In genomic region chr2:12418534-12419261, GRCm38 (mm10) we compare ENCODE assay signal across 8 mouse cellular contexts. TPM values are rescaled to one million over a fixed set of nuclear protein-coding genes. Genes with fewer than 3 reads are reported as not detected.
A peak's percentile ranks its signal among the peaks of the same experiment; 100 is the strongest.
DNase-seq lines count a peak whose midpoint lies in the region; ATAC-seq and TF ChIP-seq lines count a peak whose summit lies in the region.

No protein-coding gene starts in this region.

- no peaks in the 10 kb centered on the region for H3K9me3 ChIP-seq in forebrain, embryonic 10.5 days
- H3K9me3 ChIP-seq in intestine, postnatal 0 days (ENCODE audit: control insufficient read depth), result no peaks in the 10 kb centered on the region
- no peaks in the 10 kb centered on the region for H3K9me3 ChIP-seq in midbrain, embryonic 10.5 days (replicated peaks)
- H3K9me3 ChIP-seq in stomach, postnatal 0 days (ENCODE audit: control insufficient read depth, low read length), result no peaks in the 10 kb centered on the region

- TF ChIP-seq EP300 in stomach, postnatal 0 days (optimal IDR thresholded peaks at IDR 0.05), result no peak

- DNase-seq in cerebellum, postnatal 10 days, result peak; percentile 73 to 77
- no peak for DNase-seq in cerebellum, adult 11-12 months
- DNase-seq in spleen, adult 2 months (ENCODE audit: low read depth in 1 of 2, low spot score in 2 of 2), result no peak
- no peak for DNase-seq in spleen, postnatal 10 days (ENCODE audit: low spot score in 2 of 2)
- no peak for DNase-seq in forebrain, embryonic 10.5 days (ENCODE audit: extremely low spot score, low spot score)
- DNase-seq in midbrain, embryonic 10.5 days (ENCODE audit: low spot score), result no peak
- DNase-seq in stomach, postnatal 0 days (ENCODE audit: low spot score), result no peak

- peak overlapping the region; percentile 69 for H3K9ac ChIP-seq in intestine, postnatal 0 days (ENCODE audit: low read depth, low read length)
- peak overlapping the region; percentile 83 for H3K9ac ChIP-seq in stomach, postnatal 0 days (ENCODE audit: low read length)

- no peaks in the 10 kb centered on the region for H3K36me3 ChIP-seq in spleen, adult 2 months (ENCODE audit: control insufficient read depth, insufficient read depth, low read length)
- no peaks in the 10 kb centered on the region for H3K36me3 ChIP-seq in forebrain, embryonic 10.5 days (replicated peaks)
- H3K36me3 ChIP-seq in intestine, postnatal 0 days (ENCODE audit: control insufficient read depth, insufficient read depth), result no peaks in the 10 kb centered on the region
- no peaks in the 10 kb centered on the region for H3K36me3 ChIP-seq in midbrain, embryonic 10.5 days
- H3K36me3 ChIP-seq in stomach, postnatal 0 days (ENCODE audit: control insufficient read depth, insufficient read depth, low read length), result no peaks in the 10 kb centered on the region

- WGBS in spleen, adult 2 months, result 1% methylated on average over 40 of the region's 40 CpGs
- under 1% methylated on average over 40 of the region's 40 CpGs for WGBS in forebrain, embryonic 10.5 days
- under 1% methylated on average over 40 of the region's 40 CpGs for WGBS in intestine, postnatal 0 days
- WGBS in midbrain, embryonic 10.5 days, result 1% methylated on average over 40 of the region's 40 CpGs
- WGBS in stomach, postnatal 0 days, result 1% methylated on average over 39 of the region's 40 CpGs

- no peaks in the 10 kb centered on the region for H3K27me3 ChIP-seq in spleen, adult 2 months (ENCODE audit: control insufficient read depth, insufficient read depth, low read length)
- H3K27me3 ChIP-seq in forebrain, embryonic 10.5 days (ENCODE audit: poor library complexity, severe bottlenecking), result no peaks in the 10 kb centered on the region
- no peaks in the 10 kb centered on the region for H3K27me3 ChIP-seq in intestine, postnatal 0 days (replicated peaks; ENCODE audit: control insufficient read depth, insufficient read depth, low read length)
- no peaks in the 10 kb centered on the region for H3K27me3 ChIP-seq in midbrain, embryonic 10.5 days (ENCODE audit: low read depth, poor library complexity, severe bottlenecking)
- no peaks in the 10 kb centered on the region for H3K27me3 ChIP-seq in stomach, postnatal 0 days (ENCODE audit: control insufficient read depth, insufficient read depth, low read length)

- H3K27ac ChIP-seq in spleen, adult 2 months (ENCODE audit: insufficient read depth, low read length), result peak overlapping the region; percentile 78
- H3K27ac ChIP-seq in forebrain, embryonic 10.5 days, result peak overlapping the region; percentile 86
- no peak overlapping the region for H3K27ac ChIP-seq in intestine, postnatal 0 days (ENCODE audit: low read depth, low read length)
- peak overlapping the region; percentile 84 for H3K27ac ChIP-seq in midbrain, embryonic 10.5 days (replicated peaks)
- H3K27ac ChIP-seq in stomach, postnatal 0 days (replicated peaks), result peak overlapping the region; percentile 69

- no peak for TF ChIP-seq POLR2A in spleen, adult 2 months (IDR thresholded peaks at IDR 0.05; ENCODE audit: low read depth, low read length)

- H3K4me3 ChIP-seq in spleen, adult 2 months (ENCODE audit: extremely low read depth, insufficient read depth, insufficient read length), result peak overlapping the region; percentile 99
- H3K4me3 ChIP-seq in forebrain, embryonic 10.5 days, result peak overlapping the region; percentile 89
- H3K4me3 ChIP-seq in intestine, postnatal 0 days (ENCODE audit: low read depth, low read length), result peak overlapping the region; percentile 89
- peak overlapping the region; percentile 92 for H3K4me3 ChIP-seq in midbrain, embryonic 10.5 days
- H3K4me3 ChIP-seq in stomach, postnatal 0 days (ENCODE audit: low read depth, low read length), result peak overlapping the region; percentile 87

- no peak for TF ChIP-seq CTCF in spleen, adult 2 months (IDR thresholded peaks at IDR 0.05; ENCODE audit: extremely low read depth, insufficient read depth, insufficient read length, insufficient replicate concordance)
- no peak for TF ChIP-seq CTCF in intestine, postnatal 0 days (IDR thresholded peaks at IDR 0.05; ENCODE audit: low read depth)
- no peak for TF ChIP-seq CTCF in stomach, postnatal 0 days (IDR thresholded peaks at IDR 0.05; ENCODE audit: low read depth)

- ATAC-seq in intestine, postnatal 0 days, result peak; percentile 54
- ATAC-seq in stomach, postnatal 0 days (ENCODE audit: low FRiP score, low TSS enrichment), result peak; percentile 78

- peak overlapping the region; percentile 91 for H3K4me2 ChIP-seq in intestine, postnatal 0 days (replicated peaks; ENCODE audit: low read depth)
- H3K4me2 ChIP-seq in stomach, postnatal 0 days (replicated peaks; ENCODE audit: low read depth), result peak overlapping the region; percentile 83

- peaks cover 10% of the 10 kb centered on the region for H3K4me1 ChIP-seq in spleen, adult 2 months (ENCODE audit: control insufficient read depth, insufficient read depth, insufficient read length)
- peaks cover 11% of the 10 kb centered on the region for H3K4me1 ChIP-seq in forebrain, embryonic 10.5 days
- 0 out of 2 replicates have a peak, but pooled peaks cover 2% of the 10 kb centered on the region for H3K4me1 ChIP-seq in intestine, postnatal 0 days (replicated peaks; ENCODE audit: control insufficient read depth, insufficient read depth, low read length)
- H3K4me1 ChIP-seq in midbrain, embryonic 10.5 days, result peaks cover 18% of the 10 kb centered on the region
- no peaks in the 10 kb centered on the region for H3K4me1 ChIP-seq in stomach, postnatal 0 days (replicated peaks; ENCODE audit: control insufficient read depth, insufficient read depth)

RNA-seq across cellular contexts. Expression of gene Mindy3, which starts 0.6 kb away (rescaled TPM):
- polyA plus RNA-seq in spleen, adult 2 months (2012; rRNA removed), result 25.5 and 57.3 TPM in 2 replicates
- 31.6 TPM in 2 replicates for polyA plus RNA-seq in forebrain, embryonic 10.5 days (2016; fragmentation: Nextera tagmentation; extraction: Ambion mirVana)
- polyA plus RNA-seq in intestine, postnatal 0 days (2015; fragmentation: Nextera tagmentation; extraction: Ambion mirVana), result 21.8 and 25.2 TPM in 2 replicates
- polyA plus RNA-seq in midbrain, embryonic 10.5 days (2016; fragmentation: Nextera tagmentation; extraction: Ambion mirVana), result 34.0 and 35.5 TPM in 2 replicates
- polyA plus RNA-seq in stomach, postnatal 0 days (2015; fragmentation: Nextera tagmentation; extraction: Ambion mirVana), result 31.8 and 33.6 TPM in 2 replicates

Comparison
In these comparisons a context has a peak if more than half of its experiments do, and no peak if none do; other contexts are left out.
1. DNase-seq: peak in cerebellum, postnatal 10 days (2 of 2); none in cerebellum, adult 11-12 months (single experiment), spleen, adult 2 months (0 of 2), spleen, postnatal 10 days (0 of 2), forebrain, embryonic 10.5 days (single experiment), midbrain, embryonic 10.5 days (single experiment) and stomach, postnatal 0 days (single experiment).
2. Peak in every context shown above with its lines, with median percentiles within 50 percentile points of each other: H3K4me3 ChIP-seq.